Mouse (Mus musculus): ENCODE data around the gene Bicc1. TPM values are rescaled to one million over a fixed set of nuclear protein-coding genes. Genes with fewer than 3 reads are reported as not detected.

The Bicc1 gene
- 17.3 and 18.2 TPM in 2 replicates for polyA plus RNA-seq (2015; fragmentation: Nextera tagmentation; extraction: Ambion mirVana)

DNA sequence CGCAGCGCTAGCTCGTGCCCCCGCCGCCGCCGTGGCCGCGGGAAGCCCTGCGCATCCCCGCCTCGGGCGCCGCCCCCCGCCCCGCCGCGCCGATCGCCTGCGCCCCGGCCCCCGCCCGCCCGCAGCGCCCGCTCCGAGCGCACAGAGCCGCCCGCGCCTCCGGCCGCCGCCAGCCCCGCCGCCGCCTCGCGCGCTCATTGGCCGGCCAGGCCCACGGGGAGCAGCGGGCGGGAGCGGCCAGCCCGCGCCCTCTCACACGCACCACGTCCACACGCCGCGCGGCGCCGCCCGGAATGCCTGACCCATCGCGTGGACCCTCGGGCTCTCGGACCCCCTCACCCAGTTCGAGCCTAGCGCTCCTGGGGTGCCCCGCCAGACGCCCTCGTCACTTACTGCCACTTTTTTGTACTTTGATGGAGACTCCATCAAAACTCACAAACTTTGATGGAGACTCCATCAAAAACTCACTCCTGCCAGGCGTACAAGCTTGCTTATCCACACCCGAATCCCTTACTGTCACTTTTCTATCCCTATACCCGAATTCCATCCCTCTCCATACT, at the start of gene Bicc1:
Gene Bicc1, minus strand, starts transcription at position 25 of the 560 bp plus-strand sequence.
- DNase-seq (ENCODE audit: low spot score): peak; percentile 45
- H3K4me1 ChIP-seq (ENCODE audit: insufficient read depth, low read depth, low read length): no peaks in the 10 kb centered on the region
- peak within 1 kb of the TSS; percentile 68 for H3K27ac ChIP-seq (ENCODE audit: low read length)
- TF ChIP-seq EP300 (IDR thresholded peaks at IDR 0.05): no peak
- no peak for TF ChIP-seq CTCF (IDR thresholded peaks at IDR 0.05)
- WGBS: 1% methylated on average over 33 of the region's 69 CpGs
- no peaks in the 10 kb centered on the region for H3K36me3 ChIP-seq (ENCODE audit: insufficient read depth, low read length)
- H3K4me3 ChIP-seq (ENCODE audit: low read depth, low read length): peak within 1 kb of the TSS; percentile 67
- ATAC-seq: peak; percentile 94
- H3K27me3 ChIP-seq (replicated peaks; ENCODE audit: insufficient read depth, low read length): no peaks in the 10 kb centered on the region
- no peaks in the 10 kb centered on the region for H3K9me3 ChIP-seq (ENCODE audit: low read length)
- peak within 1 kb of the TSS; percentile 92 for H3K4me2 ChIP-seq (replicated peaks; ENCODE audit: low read depth, low read length)
- H3K9ac ChIP-seq (replicated peaks; ENCODE audit: low read depth): peak within 1 kb of the TSS; percentile 34

GRCm38 (mm10) chr10:71201512-71201911, 42.0 kb upstream of the Bicc1 start:
- Histone ChIP-seq H3K4me1 (ENCODE audit: insufficient read depth, low read depth, low read length) (peaks cover 4% of the 10 kb centered on the region; the same call in 1 of the 2 replicates), H3K4me2 (replicated peaks; ENCODE audit: low read depth, low read length) (no peak overlapping the region), H3K27me3 (replicated peaks; ENCODE audit: insufficient read depth, low read length) (no peaks in the 10 kb centered on the region), H3K9me3 (ENCODE audit: low read length) (no peaks in the 10 kb centered on the region), H3K27ac (ENCODE audit: low read length) (no peak overlapping the region), H3K4me3 (ENCODE audit: low read depth, low read length) (no peak overlapping the region), H3K9ac (replicated peaks; ENCODE audit: low read depth) (no peak overlapping the region), H3K36me3 (ENCODE audit: insufficient read depth, low read length) (no peaks in the 10 kb centered on the region)
- 82% methylated on average over 2 of the region's 2 CpGs for WGBS
- TF ChIP-seq EP300 (IDR thresholded peaks at IDR 0.05): no peak
- TF ChIP-seq CTCF (IDR thresholded peaks at IDR 0.05): no peak
- no peak for DNase-seq (ENCODE audit: low spot score)
- ATAC-seq: no peak

DNA sequence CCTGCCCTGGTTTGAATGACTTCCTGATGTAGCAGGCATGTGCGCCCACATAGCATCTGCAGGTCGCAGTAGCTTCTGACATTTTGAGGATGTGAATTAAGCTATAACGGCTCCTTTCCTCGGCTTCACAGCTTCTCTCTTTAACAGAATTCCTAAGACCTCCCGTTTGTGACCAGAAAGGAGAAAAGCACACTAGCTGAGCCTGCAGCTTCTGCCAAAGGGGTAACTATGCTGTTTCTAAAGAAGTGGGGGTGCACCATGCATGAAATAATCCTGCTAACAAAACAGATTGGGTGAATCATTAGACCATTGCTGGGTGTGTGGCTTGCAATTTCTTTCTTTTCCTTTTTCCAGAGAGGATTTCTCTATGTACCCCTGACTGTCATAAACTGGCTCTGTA, 41.5 kb upstream of the Bicc1 start:
- no peaks in the 10 kb centered on the region for H3K27me3 ChIP-seq (replicated peaks; ENCODE audit: insufficient read depth, low read length)
- TF ChIP-seq EP300 (IDR thresholded peaks at IDR 0.05) (no peak), CTCF (IDR thresholded peaks at IDR 0.05) (no peak)
- H3K27ac ChIP-seq (ENCODE audit: low read length): no peak overlapping the region
- H3K9me3 ChIP-seq (ENCODE audit: low read length): no peaks in the 10 kb centered on the region
- H3K36me3 ChIP-seq (ENCODE audit: insufficient read depth, low read length): no peaks in the 10 kb centered on the region
- H3K4me3 ChIP-seq (ENCODE audit: low read depth, low read length): no peak overlapping the region
- H3K4me2 ChIP-seq (replicated peaks; ENCODE audit: low read depth, low read length): no peak overlapping the region
- H3K9ac ChIP-seq (replicated peaks; ENCODE audit: low read depth): no peak overlapping the region
- H3K4me1 ChIP-seq (ENCODE audit: insufficient read depth, low read depth, low read length): peaks cover 4% of the 10 kb centered on the region; the same call in 1 of the 2 replicates
- no peak for DNase-seq (ENCODE audit: low spot score)
- ATAC-seq: no peak
- 44% methylated on average over 5 of the region's 5 CpGs for WGBS

- Histone ChIP-seq H3K4me2 (replicated peaks; ENCODE audit: low read depth, low read length) (no peak overlapping the region), H3K36me3 (ENCODE audit: insufficient read depth, low read length) (no peaks in the 10 kb centered on the region), H3K9ac (replicated peaks; ENCODE audit: low read depth) (no peak overlapping the region), H3K9me3 (ENCODE audit: low read length) (no peaks in the 10 kb centered on the region), H3K27ac (ENCODE audit: low read length) (no peak overlapping the region), H3K4me1 (ENCODE audit: insufficient read depth, low read depth, low read length) (peaks cover 4% of the 10 kb centered on the region; the same call in 1 of the 2 replicates), H3K27me3 (replicated peaks; ENCODE audit: insufficient read depth, low read length) (no peaks in the 10 kb centered on the region), H3K4me3 (ENCODE audit: low read depth, low read length) (no peak overlapping the region)
- WGBS: 70% methylated on average over 8 of the region's 8 CpGs
- no peak for DNase-seq (ENCODE audit: low spot score)
- TF ChIP-seq EP300 (IDR thresholded peaks at IDR 0.05) (no peak), CTCF (IDR thresholded peaks at IDR 0.05) (no peak)
- no peak for ATAC-seq
These were observed 39.2 kb upstream of the Bicc1 start for GRCm38 (mm10) chr10:71198676-71199075.

DNA sequence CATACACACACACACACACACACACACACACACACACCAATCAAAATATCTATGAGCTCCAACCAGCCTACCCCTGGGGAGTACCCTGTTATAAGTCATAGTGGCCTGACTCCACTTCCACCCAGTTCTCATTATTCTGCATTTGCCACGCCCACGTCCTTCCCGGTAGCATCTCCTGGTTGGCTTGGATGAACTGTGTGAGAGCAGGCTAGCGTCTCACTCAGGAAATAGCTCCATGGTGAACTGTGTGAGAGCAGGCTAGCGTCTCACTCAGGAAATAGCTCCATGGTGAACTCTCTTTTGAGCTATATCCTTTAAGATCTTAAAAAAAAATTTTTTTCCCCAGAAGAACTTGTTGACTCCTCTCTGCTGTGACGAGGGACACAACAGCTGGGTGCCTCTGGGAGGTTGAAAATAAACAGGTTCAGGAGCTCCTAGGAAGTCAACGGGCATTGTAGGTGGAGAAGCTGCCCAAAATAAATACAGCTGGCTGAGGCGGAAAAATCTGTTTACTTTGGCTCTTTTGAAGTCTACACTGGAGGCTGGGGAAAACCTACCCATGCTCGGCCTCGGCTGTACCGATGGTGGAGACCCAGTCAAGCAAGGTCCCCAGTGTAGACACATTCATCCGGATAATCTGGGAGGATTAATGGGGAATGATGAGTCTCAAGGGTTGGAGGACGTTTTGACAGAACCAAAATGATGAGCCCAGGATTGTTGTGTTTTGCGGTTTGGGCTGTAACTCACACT, 37.7 kb upstream of the Bicc1 start:
- Histone ChIP-seq H3K4me1 (ENCODE audit: insufficient read depth, low read depth, low read length) (peaks cover 4% of the 10 kb centered on the region; the same call in 1 of the 2 replicates), H3K4me3 (ENCODE audit: low read depth, low read length) (no peak overlapping the region), H3K9me3 (ENCODE audit: low read length) (no peaks in the 10 kb centered on the region), H3K9ac (replicated peaks; ENCODE audit: low read depth) (no peak overlapping the region), H3K36me3 (ENCODE audit: insufficient read depth, low read length) (no peaks in the 10 kb centered on the region), H3K4me2 (replicated peaks; ENCODE audit: low read depth, low read length) (no peak overlapping the region), H3K27ac (ENCODE audit: low read length) (no peak overlapping the region), H3K27me3 (replicated peaks; ENCODE audit: insufficient read depth, low read length) (no peaks in the 10 kb centered on the region)
- no peak for TF ChIP-seq CTCF (IDR thresholded peaks at IDR 0.05)
- TF ChIP-seq EP300 (IDR thresholded peaks at IDR 0.05): no peak
- ATAC-seq (no peak), DNase-seq (ENCODE audit: low spot score) (no peak)
- WGBS: 28% methylated on average over 14 of the region's 14 CpGs

- Histone ChIP-seq H3K4me1 (ENCODE audit: insufficient read depth, low read depth, low read length) (peaks cover 4% of the 10 kb centered on the region; the same call in 1 of the 2 replicates), H3K4me2 (replicated peaks; ENCODE audit: low read depth, low read length) (no peak overlapping the region), H3K4me3 (ENCODE audit: low read depth, low read length) (no peak overlapping the region), H3K27ac (ENCODE audit: low read length) (no peak overlapping the region), H3K27me3 (replicated peaks; ENCODE audit: insufficient read depth, low read length) (no peaks in the 10 kb centered on the region), H3K9ac (replicated peaks; ENCODE audit: low read depth) (no peak overlapping the region), H3K36me3 (ENCODE audit: insufficient read depth, low read length) (no peaks in the 10 kb centered on the region), H3K9me3 (ENCODE audit: low read length) (no peaks in the 10 kb centered on the region)
- DNase-seq (ENCODE audit: low spot score) (peak; percentile 59), ATAC-seq (no peak; the same call in 1 of the 2 replicates)
- TF ChIP-seq EP300 (IDR thresholded peaks at IDR 0.05): no peak
- no peak for TF ChIP-seq CTCF (IDR thresholded peaks at IDR 0.05)
- 37% methylated on average over 9 of the region's 9 CpGs for WGBS
These were observed 36.0 kb upstream of the Bicc1 start for GRCm38 (mm10) chr10:71195501-71195900.
